Mouse (Mus musculus): ENCODE measurements at regions not wholly inside any gene's neighbourhood (a gene's known extent, or its start where the extent isn't known, plus 50 kb on each side); places are given as distances from the start of the nearest gene placed in this dataset.

- ATAC-seq (ENCODE audit: insufficient read depth, low FRiP score) = no peak
- peaks cover 4% of the 10 kb centered on the region; the same call in 1 of the 2 replicates for H3K4me1 ChIP-seq (ENCODE audit: control insufficient read depth, insufficient read depth, low read length)
- no peaks in the 10 kb centered on the region for H3K27me3 ChIP-seq (ENCODE audit: control insufficient read depth, insufficient read depth, low read length)
- H3K36me3 ChIP-seq (ENCODE audit: control insufficient read depth, insufficient read depth, low read length) = no peaks in the 10 kb centered on the region
- WGBS = 25% methylated on average over 6 of the region's 6 CpGs
- no peak overlapping the region for H3K27ac ChIP-seq (ENCODE audit: low read length)
- no peak overlapping the region for H3K9ac ChIP-seq (ENCODE audit: low read length)
- H3K4me3 ChIP-seq (replicated peaks; ENCODE audit: low read length) = no peak overlapping the region
- H3K9me3 ChIP-seq (replicated peaks; ENCODE audit: control insufficient read depth, low read length) = no peaks in the 10 kb centered on the region
- H3K4me2 ChIP-seq (ENCODE audit: low read depth, low read length) = no peak overlapping the region
These were observed 220.1 kb downstream of the Pik3r1 start for GRCm38 (mm10) chr13:101547887-101548286.

- Histone ChIP-seq H3K4me1 (ENCODE audit: control insufficient read depth, insufficient read depth, low read length) (0 out of 2 replicates have a peak, but pooled peaks cover 3% of the 10 kb centered on the region), H3K9me3 (replicated peaks; ENCODE audit: control insufficient read depth, low read length) (no peaks in the 10 kb centered on the region), H3K27me3 (ENCODE audit: control insufficient read depth, insufficient read depth, low read length) (no peaks in the 10 kb centered on the region), H3K4me2 (ENCODE audit: low read depth, low read length) (no peak overlapping the region), H3K4me3 (replicated peaks; ENCODE audit: low read length) (no peak overlapping the region), H3K27ac (ENCODE audit: low read length) (no peak overlapping the region), H3K9ac (ENCODE audit: low read length) (no peak overlapping the region), H3K36me3 (ENCODE audit: control insufficient read depth, insufficient read depth, low read length) (no peaks in the 10 kb centered on the region)
- WGBS = 73% methylated on average over 2 of the region's 2 CpGs
- ATAC-seq (ENCODE audit: insufficient read depth, low FRiP score) = no peak
These were observed 220.7 kb downstream of the Pik3r1 start for GRCm38 (mm10) chr13:101547365-101547764.

DNA sequence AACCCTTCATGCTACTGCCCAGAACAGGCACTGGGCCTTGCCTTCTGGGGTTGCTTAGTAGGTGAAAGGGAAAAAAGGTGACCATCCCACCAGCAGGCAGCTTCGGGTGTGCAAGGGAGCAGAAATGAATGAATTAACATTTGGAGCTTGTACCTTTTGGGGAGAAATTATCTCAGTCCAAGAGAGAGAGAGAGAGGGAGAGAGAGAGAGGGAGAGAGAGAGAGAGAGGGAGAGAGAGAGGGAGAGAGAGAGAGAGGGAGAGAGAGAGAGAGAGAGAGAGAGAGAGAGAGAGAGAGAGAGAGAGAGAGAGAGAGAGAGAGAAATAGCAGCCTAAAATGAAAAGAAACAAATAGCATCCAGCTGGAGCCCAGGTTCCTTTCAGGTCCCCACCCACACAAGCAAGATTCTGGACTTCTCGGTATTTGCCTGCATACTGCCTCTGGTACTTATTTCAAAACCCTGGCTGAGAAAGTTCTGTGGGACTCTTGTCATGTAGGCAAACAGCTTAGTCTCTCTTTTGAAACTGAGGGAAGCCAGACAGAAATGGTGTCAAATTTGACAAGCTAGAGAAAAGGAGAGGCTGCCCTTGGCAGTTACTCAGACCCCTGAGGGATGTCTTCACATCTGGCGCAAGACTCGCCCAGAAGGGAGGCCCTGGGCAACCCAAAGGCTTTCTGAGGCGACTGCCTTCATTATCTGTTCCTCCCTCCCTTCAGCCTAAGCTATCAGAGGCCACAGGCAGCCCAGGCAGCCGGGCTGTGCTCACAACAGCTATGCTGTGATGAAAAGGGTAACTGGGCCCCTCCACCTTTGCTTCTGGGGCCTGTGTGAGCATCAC is 222.5 kb downstream of the Pik3r1 start:
- Histone ChIP-seq H3K4me3 (replicated peaks; ENCODE audit: low read length) (no peak overlapping the region), H3K4me1 (ENCODE audit: control insufficient read depth, insufficient read depth, low read length) (peaks cover 7% of the 10 kb centered on the region), H3K27me3 (ENCODE audit: control insufficient read depth, insufficient read depth, low read length) (no peaks in the 10 kb centered on the region), H3K27ac (ENCODE audit: low read length) (no peak overlapping the region; the same call in 1 of the 2 replicates), H3K9ac (ENCODE audit: low read length) (no peak overlapping the region), H3K36me3 (ENCODE audit: control insufficient read depth, insufficient read depth, low read length) (no peaks in the 10 kb centered on the region), H3K9me3 (replicated peaks; ENCODE audit: control insufficient read depth, low read length) (no peaks in the 10 kb centered on the region), H3K4me2 (ENCODE audit: low read depth, low read length) (no peak overlapping the region)
- 43% methylated on average over 6 of the region's 6 CpGs for WGBS
- ATAC-seq (ENCODE audit: insufficient read depth, low FRiP score) = peak; percentile 81

DNA sequence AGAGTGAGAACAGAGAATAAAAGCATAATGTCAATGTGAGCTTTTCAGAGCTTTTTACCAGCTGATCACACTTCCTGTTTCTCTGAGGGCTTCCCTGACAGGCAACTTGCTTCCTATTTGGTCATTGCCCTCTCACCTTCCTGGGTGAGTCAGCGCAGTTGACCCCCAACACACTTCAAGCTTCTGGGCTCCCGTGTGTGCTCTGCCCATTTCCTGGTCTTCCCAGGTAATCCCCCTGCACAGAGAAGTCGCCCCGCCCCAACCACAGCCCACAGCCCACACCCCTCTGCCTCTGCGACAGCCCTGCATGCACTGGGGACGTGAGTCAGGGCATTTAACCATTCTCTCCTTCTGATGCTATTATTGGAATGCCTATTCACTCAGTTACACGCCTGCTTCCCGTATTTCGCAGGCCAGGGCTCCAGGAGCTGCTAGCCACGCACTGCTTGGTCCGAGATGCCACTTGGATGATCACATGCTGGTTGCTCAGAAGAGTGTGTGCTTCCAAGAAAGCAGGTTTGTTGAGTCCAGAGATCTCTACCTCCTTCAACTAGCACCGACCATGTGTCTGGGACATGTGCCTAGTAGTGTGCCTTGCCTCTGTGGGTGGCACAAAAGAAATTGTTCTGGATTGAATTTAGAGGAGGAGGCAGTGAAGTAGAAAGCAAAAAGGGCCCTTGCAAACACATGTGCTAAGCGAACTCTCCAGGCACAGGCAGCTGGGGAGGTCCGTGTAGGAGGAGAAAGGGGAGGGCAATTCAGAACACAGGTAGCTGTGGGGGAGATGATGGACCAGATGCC is 227.4 kb downstream of the Pik3r1 start:
- H3K9ac ChIP-seq (ENCODE audit: low read length) = peak overlapping the region; percentile 52
- peak overlapping the region; percentile 60 for H3K27ac ChIP-seq (ENCODE audit: low read length)
- H3K36me3 ChIP-seq (ENCODE audit: control insufficient read depth, insufficient read depth, low read length) = no peaks in the 10 kb centered on the region
- H3K4me3 ChIP-seq (replicated peaks; ENCODE audit: low read length) = no peak overlapping the region
- no peaks in the 10 kb centered on the region for H3K27me3 ChIP-seq (ENCODE audit: control insufficient read depth, insufficient read depth, low read length)
- H3K4me1 ChIP-seq (ENCODE audit: control insufficient read depth, insufficient read depth, low read length) = peaks cover 11% of the 10 kb centered on the region
- peak overlapping the region; percentile 29; the same call in 1 of the 2 replicates for H3K4me2 ChIP-seq (ENCODE audit: low read depth, low read length)
- no peaks in the 10 kb centered on the region for H3K9me3 ChIP-seq (replicated peaks; ENCODE audit: control insufficient read depth, low read length)
- ATAC-seq (ENCODE audit: insufficient read depth, low FRiP score) = peak; percentile 91
- 39% methylated on average over 14 of the region's 14 CpGs for WGBS

- 50% methylated on average over 1 of the region's 1 CpGs for WGBS
- no peak overlapping the region for H3K4me2 ChIP-seq (ENCODE audit: low read depth, low read length)
- no peaks in the 10 kb centered on the region for H3K9me3 ChIP-seq (replicated peaks; ENCODE audit: control insufficient read depth, low read length)
- H3K4me3 ChIP-seq (replicated peaks; ENCODE audit: low read length) = no peak overlapping the region
- peaks cover 11% of the 10 kb centered on the region for H3K4me1 ChIP-seq (ENCODE audit: control insufficient read depth, insufficient read depth, low read length)
- ATAC-seq (ENCODE audit: insufficient read depth, low FRiP score) = no peak
- no peaks in the 10 kb centered on the region for H3K36me3 ChIP-seq (ENCODE audit: control insufficient read depth, insufficient read depth, low read length)
- no peak overlapping the region for H3K27ac ChIP-seq (ENCODE audit: low read length)
- H3K9ac ChIP-seq (ENCODE audit: low read length) = no peak overlapping the region
- H3K27me3 ChIP-seq (ENCODE audit: control insufficient read depth, insufficient read depth, low read length) = no peaks in the 10 kb centered on the region
These were observed 229.9 kb downstream of the Pik3r1 start for GRCm38 (mm10) chr13:101538110-101538509.

DNA sequence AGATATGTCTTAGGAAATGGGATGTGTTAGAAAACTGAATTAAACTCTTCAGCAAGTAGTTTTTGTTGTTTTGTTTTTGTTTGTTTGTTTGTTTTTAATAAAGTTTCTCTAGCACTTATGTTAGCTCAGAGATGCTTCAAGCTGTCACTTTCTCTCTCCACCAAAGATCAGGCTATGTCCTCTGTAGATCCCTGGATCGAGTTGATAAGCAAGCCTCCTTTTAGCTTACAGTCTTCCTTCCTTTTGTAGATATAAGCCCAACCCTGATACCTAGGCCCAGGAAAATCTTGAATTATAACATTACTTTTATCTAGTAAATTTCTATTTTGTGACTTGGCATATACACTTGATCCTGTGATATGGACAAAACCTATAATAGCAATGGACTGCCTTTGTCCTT is 232.0 kb downstream of the Pik3r1 start:
- Histone ChIP-seq H3K27ac (ENCODE audit: low read length) (no peak overlapping the region), H3K4me3 (replicated peaks; ENCODE audit: low read length) (no peak overlapping the region), H3K9me3 (replicated peaks; ENCODE audit: control insufficient read depth, low read length) (no peaks in the 10 kb centered on the region), H3K4me1 (ENCODE audit: control insufficient read depth, insufficient read depth, low read length) (peaks cover 11% of the 10 kb centered on the region), H3K4me2 (ENCODE audit: low read depth, low read length) (no peak overlapping the region), H3K36me3 (ENCODE audit: control insufficient read depth, insufficient read depth, low read length) (no peaks in the 10 kb centered on the region), H3K27me3 (ENCODE audit: control insufficient read depth, insufficient read depth, low read length) (no peaks in the 10 kb centered on the region), H3K9ac (ENCODE audit: low read length) (no peak overlapping the region)
- no peak for ATAC-seq (ENCODE audit: insufficient read depth, low FRiP score)
- 90% methylated on average over 1 of the region's 1 CpGs for WGBS

DNA sequence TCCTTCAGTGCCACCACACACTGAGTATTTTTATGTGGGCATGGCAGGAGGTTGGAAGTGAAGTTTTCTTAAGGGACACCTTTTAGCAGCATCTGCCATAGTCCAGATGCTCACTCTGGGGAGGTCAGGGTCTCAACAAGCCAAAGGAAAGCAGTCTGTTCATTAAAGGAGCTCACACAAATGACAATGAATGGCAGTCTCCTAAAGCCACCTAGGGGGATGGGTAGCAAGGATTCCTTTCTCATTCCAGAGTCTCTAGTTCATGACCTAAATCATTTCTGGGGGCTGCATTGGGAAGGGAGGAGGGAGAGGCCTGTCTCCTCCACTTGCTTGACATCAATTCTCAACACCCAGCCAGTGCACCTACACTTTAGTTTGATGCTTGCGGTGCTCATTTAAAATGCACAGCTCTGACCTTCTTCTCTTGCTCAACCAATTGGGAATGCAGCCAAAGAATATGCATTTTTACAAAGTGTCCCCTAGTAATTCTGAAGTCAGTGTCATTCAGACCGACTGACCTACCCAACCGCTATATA is 232.6 kb downstream of the Pik3r1 start:
- Histone ChIP-seq H3K9me3 (replicated peaks; ENCODE audit: control insufficient read depth, low read length) (no peaks in the 10 kb centered on the region), H3K4me3 (replicated peaks; ENCODE audit: low read length) (no peak overlapping the region), H3K9ac (ENCODE audit: low read length) (no peak overlapping the region), H3K4me2 (ENCODE audit: low read depth, low read length) (no peak overlapping the region), H3K27ac (ENCODE audit: low read length) (no peak overlapping the region), H3K36me3 (ENCODE audit: control insufficient read depth, insufficient read depth, low read length) (no peaks in the 10 kb centered on the region), H3K27me3 (ENCODE audit: control insufficient read depth, insufficient read depth, low read length) (no peaks in the 10 kb centered on the region), H3K4me1 (ENCODE audit: control insufficient read depth, insufficient read depth, low read length) (peaks cover 5% of the 10 kb centered on the region)
- ATAC-seq (ENCODE audit: insufficient read depth, low FRiP score) = no peak
- 80% methylated on average over 3 of the region's 3 CpGs for WGBS

DNA sequence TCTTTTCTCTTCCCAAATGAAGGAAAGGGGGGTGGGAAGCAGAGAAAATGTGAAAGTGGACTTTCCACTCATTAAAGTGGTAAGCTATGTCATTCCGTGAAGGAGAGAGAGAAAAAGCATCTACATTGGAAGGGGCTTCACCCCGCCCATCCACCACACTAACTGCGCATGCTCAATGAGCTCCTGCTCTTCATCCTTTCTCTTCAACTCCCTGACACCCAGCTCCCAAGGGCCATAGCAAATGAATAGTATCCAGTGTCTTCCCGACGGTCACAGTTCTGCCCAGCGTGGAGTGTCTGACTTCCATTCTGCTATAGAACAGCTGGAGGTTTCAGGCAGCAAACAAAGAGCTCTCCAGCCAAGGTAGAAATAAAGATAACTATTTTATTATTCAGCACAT is 233.5 kb downstream of the Pik3r1 start:
- Histone ChIP-seq H3K27me3 (ENCODE audit: control insufficient read depth, insufficient read depth, low read length) (no peaks in the 10 kb centered on the region), H3K27ac (ENCODE audit: low read length) (no peak overlapping the region), H3K4me1 (ENCODE audit: control insufficient read depth, insufficient read depth, low read length) (no peaks in the 10 kb centered on the region), H3K4me2 (ENCODE audit: low read depth, low read length) (no peak overlapping the region), H3K9me3 (replicated peaks; ENCODE audit: control insufficient read depth, low read length) (no peaks in the 10 kb centered on the region), H3K36me3 (ENCODE audit: control insufficient read depth, insufficient read depth, low read length) (no peaks in the 10 kb centered on the region), H3K9ac (ENCODE audit: low read length) (no peak overlapping the region), H3K4me3 (replicated peaks; ENCODE audit: low read length) (no peak overlapping the region)
- no peak for ATAC-seq (ENCODE audit: insufficient read depth, low FRiP score)
- 66% methylated on average over 6 of the region's 6 CpGs for WGBS

GRCm38 (mm10) chr13:101532913-101533312 is 235.1 kb downstream of the Pik3r1 start:
- Histone ChIP-seq H3K27ac (ENCODE audit: low read length) (0 out of 2 replicates have a peak overlapping the region, but pooled peaks have one; percentile 49), H3K4me2 (ENCODE audit: low read depth, low read length) (no peak overlapping the region), H3K27me3 (ENCODE audit: control insufficient read depth, insufficient read depth, low read length) (no peaks in the 10 kb centered on the region), H3K4me3 (replicated peaks; ENCODE audit: low read length) (no peak overlapping the region), H3K9ac (ENCODE audit: low read length) (no peak overlapping the region), H3K36me3 (ENCODE audit: control insufficient read depth, insufficient read depth, low read length) (no peaks in the 10 kb centered on the region), H3K9me3 (replicated peaks; ENCODE audit: control insufficient read depth, low read length) (no peaks in the 10 kb centered on the region), H3K4me1 (ENCODE audit: control insufficient read depth, insufficient read depth, low read length) (no peaks in the 10 kb centered on the region)
- peak; percentile 37; the same call in 1 of the 2 replicates for ATAC-seq (ENCODE audit: insufficient read depth, low FRiP score)
- 46% methylated on average over 4 of the region's 4 CpGs for WGBS
